Mouse (Mus musculus): Measurements from ENCODE around the gene Kctd17.

DNA sequence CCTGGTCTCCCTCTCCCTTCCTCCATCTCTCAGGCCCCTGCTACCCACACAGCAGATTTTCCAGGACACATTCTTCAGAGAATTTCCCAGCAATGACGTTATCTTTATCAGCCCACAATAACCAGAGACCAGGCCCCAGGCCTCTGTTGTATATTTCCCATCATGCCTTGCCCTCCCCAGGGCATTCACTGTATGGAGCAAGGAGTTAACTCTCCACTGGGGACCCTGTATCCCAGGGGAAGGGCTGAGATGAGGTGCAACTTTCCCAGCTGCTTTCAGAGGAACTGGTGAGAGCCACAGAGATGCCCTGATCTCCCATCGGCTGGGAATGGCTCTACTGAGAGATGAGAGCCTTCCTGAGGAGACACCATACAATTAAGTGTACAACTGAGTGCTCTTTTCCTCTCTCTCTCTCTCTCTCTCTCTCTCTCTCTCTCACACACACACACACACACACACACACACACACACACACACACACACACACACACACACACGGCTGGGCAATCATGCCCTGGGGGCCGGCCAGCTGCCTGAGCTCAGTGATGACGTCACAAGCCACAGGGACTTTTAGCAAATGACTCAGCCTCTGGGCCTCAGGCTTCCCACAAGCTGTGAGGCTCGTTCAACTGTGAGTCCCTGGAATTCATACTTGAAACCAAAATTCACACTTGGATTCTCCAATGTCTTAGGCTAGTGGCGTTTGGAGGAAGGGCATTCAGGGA is 21.5 kb downstream of the Kctd17 start:
- TF ChIP-seq GATA1 (IDR thresholded peaks at IDR 0.05; ENCODE audit: borderline replicate concordance, low read length), result no peak
- no peak for TF ChIP-seq FLI1 (IDR thresholded peaks at IDR 0.05; ENCODE audit: low read length)

Measured in megakaryocyte, embryonic 14.5 days (primary cell).